Mouse (Mus musculus) heart, postnatal 0 days (tissue): ENCODE measurements around the gene Tspan15. TPM values are rescaled to one million over a fixed set of nuclear protein-coding genes. Genes with fewer than 3 reads are reported as not detected.

Source experiments
- ATAC-seq: fragments of 200-750 bp; cut with Nextera tagmentation; 2 replicates; pipeline ENCODE4 v1.8.0; 2017; ENCODE audit warnings: low read depth, moderate number of reproducible peaks, moderate library complexity; ENCODE audit not compliant: insufficient read depth
- DNase-seq: peaks from one replicate; pipeline ENCODE4 v3.0.0-alpha.2; 2016; ENCODE audit warnings: low spot score
- H3K27ac ChIP-seq: fragments of 300-500 bp; sonication (generic); 2 replicates; pipeline ENCODE4 v1.5.1; 2014; ENCODE audit warnings: low read depth, mild to moderate bottlenecking
- H3K27me3 ChIP-seq: fragments of 300-500 bp; sonication (generic); 2 replicates; pipeline ENCODE4 v1.6.1; 2014; ENCODE audit warnings: low read length, mixed read lengths; ENCODE audit not compliant: control insufficient read depth, insufficient read depth
- H3K36me3 ChIP-seq: fragments of 300-500 bp; sonication (generic); replicated peaks from 2 replicates; pipeline ENCODE4 v1.6.1; 2014; ENCODE audit warnings: low read length, mixed read lengths; ENCODE audit not compliant: control insufficient read depth, insufficient read depth
- H3K4me1 ChIP-seq: fragments of 300-500 bp; sonication (generic); 2 replicates; pipeline ENCODE4 v1.6.1; 2014; ENCODE audit warnings: antibody characterized with exemption; ENCODE audit not compliant: control insufficient read depth, insufficient read depth
- H3K4me2 ChIP-seq: fragments of 300-500 bp; sonication (generic); 2 replicates; pipeline ENCODE4 v1.6.1; 2014; ENCODE audit warnings: low read depth, mild to moderate bottlenecking, low read length, moderate library complexity
- H3K4me3 ChIP-seq: fragments of 300-500 bp; sonication (generic); 2 replicates; pipeline ENCODE4 v1.5.1; 2014; ENCODE audit warnings: low read depth, low read length
- H3K9ac ChIP-seq: fragments of 300-500 bp; sonication (generic); replicated peaks from 2 replicates; pipeline ENCODE4 v1.6.1; 2014; ENCODE audit warnings: low read depth, low read length, mixed read lengths
- H3K9me3 ChIP-seq: fragments of 300-500 bp; sonication (generic); replicated peaks from 2 replicates; pipeline ENCODE4 v1.6.1; 2016; ENCODE audit warnings: low read length; ENCODE audit not compliant: control insufficient read depth
- CTCF ChIP-seq: IDR thresholded peaks from 2 replicates; pipeline ENCODE4 v1.5.1; 2016; ENCODE audit warnings: antibody characterized with exemption, control low read depth, low read depth
- EP300 ChIP-seq: IDR thresholded peaks from 2 replicates; pipeline ENCODE4 v1.6.1; 2016; ENCODE audit warnings: antibody characterized with exemption, low read depth
- WGBS: fragments of 180-500 bp; shearing (Covaris S2); extraction: QIAGEN DNeasy Blood & Tissue Kit; methylation state at CpG from one replicate; pipeline ENCODE4 v1.1.7; 2014; 5-methylcytosine and 5-hydroxymethylcytosine counted together
- polyA plus RNA-seq: library from polyadenylated mRNA; unstranded; fragments of >200 nt; fragmentation: Nextera tagmentation; extraction: Ambion mirVana; gene quantifications from 2 replicates; pipeline ENCODE4 v1.2.1, GENCODE M21; 2015
- total RNA-seq: library from RNA; depleted of rRNA; stranded (reverse); fragments of >200 nt; gene quantifications from 2 replicates; pipeline ENCODE4 v1.2.3, GENCODE M21; 2014; ENCODE audit warnings: low replicate concordance

Gene Tspan15
- total and polyA plus RNA-seq, 2 experiments from 2014 or later, result 6.7 to 26.0 TPM

GRCm38 (mm10) chr10:62269278-62269677, 38.2 kb upstream of the Tspan15 start:
- Histone ChIP-seq H3K4me3 (no peak overlapping the region), H3K27me3 (no peaks in the 10 kb centered on the region), H3K4me2 (no peak overlapping the region), H3K9me3 (no peaks in the 10 kb centered on the region), H3K9ac (no peak overlapping the region), H3K36me3 (peaks cover 66% of the 10 kb centered on the region), H3K27ac (no peak overlapping the region), H3K4me1 (0 out of 2 replicates have a peak, but pooled peaks cover 6% of the 10 kb centered on the region)
- DNase-seq (no peak), ATAC-seq (no peak)
- WGBS, result 63% methylated on average over 16 of the region's 16 CpGs
- TF ChIP-seq EP300, result no peak
- no peak for TF ChIP-seq CTCF

GRCm38 (mm10) chr10:62264299-62264698, 33.2 kb upstream of the Tspan15 start:
- 41% methylated on average over 2 of the region's 2 CpGs for WGBS
- DNase-seq (no peak), ATAC-seq (no peak)
- no peak overlapping the region for H3K4me2 ChIP-seq
- H3K9ac ChIP-seq, result no peak overlapping the region
- no peak overlapping the region for H3K4me3 ChIP-seq
- H3K36me3 ChIP-seq, result peaks cover 19% of the 10 kb centered on the region
- H3K4me1 ChIP-seq, result 0 out of 2 replicates have a peak, but pooled peaks cover 6% of the 10 kb centered on the region
- no peaks in the 10 kb centered on the region for H3K27me3 ChIP-seq
- TF ChIP-seq EP300 (no peak), CTCF (no peak)
- no peak overlapping the region for H3K27ac ChIP-seq
- no peaks in the 10 kb centered on the region for H3K9me3 ChIP-seq

- Histone ChIP-seq H3K9ac (no peak overlapping the region), H3K4me3 (no peak overlapping the region), H3K4me2 (no peak overlapping the region), H3K4me1 (0 out of 2 replicates have a peak, but pooled peaks cover 6% of the 10 kb centered on the region), H3K36me3 (no peaks in the 10 kb centered on the region), H3K27ac (no peak overlapping the region), H3K27me3 (no peaks in the 10 kb centered on the region), H3K9me3 (no peaks in the 10 kb centered on the region)
- ATAC-seq (peak; percentile 83), DNase-seq (peak; percentile 65)
- no peak for TF ChIP-seq EP300
- peak; percentile 75 for TF ChIP-seq CTCF
- WGBS, result 14% methylated on average over 18 of the region's 18 CpGs
These were observed 30.2 kb upstream of the Tspan15 start for GRCm38 (mm10) chr10:62261115-62261886.

- 89% methylated on average over 5 of the region's 5 CpGs for WGBS
- TF ChIP-seq EP300 (no peak), CTCF (no peak)
- Histone ChIP-seq H3K4me1 (no peaks in the 10 kb centered on the region), H3K9ac (no peak overlapping the region), H3K9me3 (no peaks in the 10 kb centered on the region), H3K27ac (no peak overlapping the region), H3K4me3 (no peak overlapping the region), H3K4me2 (no peak overlapping the region), H3K36me3 (no peaks in the 10 kb centered on the region), H3K27me3 (no peaks in the 10 kb centered on the region)
- ATAC-seq (no peak), DNase-seq (no peak)
These were observed 27.2 kb upstream of the Tspan15 start for GRCm38 (mm10) chr10:62258298-62258697.

GRCm38 (mm10) chr10:62252496-62253235, 21.6 kb upstream of the Tspan15 start:
- no peak overlapping the region for H3K9ac ChIP-seq
- H3K36me3 ChIP-seq, result no peaks in the 10 kb centered on the region
- H3K4me2 ChIP-seq, result no peak overlapping the region
- H3K27me3 ChIP-seq, result no peaks in the 10 kb centered on the region
- H3K4me1 ChIP-seq, result no peaks in the 10 kb centered on the region
- no peaks in the 10 kb centered on the region for H3K9me3 ChIP-seq
- ATAC-seq, result no peak
- 78% methylated on average over 27 of the region's 27 CpGs for WGBS
- no peak for DNase-seq
- no peak for TF ChIP-seq CTCF
- no peak for TF ChIP-seq EP300
- H3K4me3 ChIP-seq, result no peak overlapping the region
- no peak overlapping the region for H3K27ac ChIP-seq
